Mouse (Mus musculus): ENCODE results near the gene Slfn14. TPM values are rescaled to one million over a fixed set of nuclear protein-coding genes. Genes with fewer than 3 reads are reported as not detected.
"Not testable (repeated sequence)": the region's sequence is repeated elsewhere in the genome, so short reads cannot be mapped to it uniquely, and the experiment has no call there.

Gene Slfn14
- total RNA-seq (2021): under 1 TPM in 1 of 2 experiments, not detected in 1; 0.09 TPM
- long read RNA-seq: 0 reads

GRCm38 (mm10) chr11:83286566-83286965 is at the start of gene Slfn14:
Slfn14 (minus strand) TSS chr11:83286726.
- DNase-seq (ENCODE audit: low spot score in 2 of 2): no peak

DNA sequence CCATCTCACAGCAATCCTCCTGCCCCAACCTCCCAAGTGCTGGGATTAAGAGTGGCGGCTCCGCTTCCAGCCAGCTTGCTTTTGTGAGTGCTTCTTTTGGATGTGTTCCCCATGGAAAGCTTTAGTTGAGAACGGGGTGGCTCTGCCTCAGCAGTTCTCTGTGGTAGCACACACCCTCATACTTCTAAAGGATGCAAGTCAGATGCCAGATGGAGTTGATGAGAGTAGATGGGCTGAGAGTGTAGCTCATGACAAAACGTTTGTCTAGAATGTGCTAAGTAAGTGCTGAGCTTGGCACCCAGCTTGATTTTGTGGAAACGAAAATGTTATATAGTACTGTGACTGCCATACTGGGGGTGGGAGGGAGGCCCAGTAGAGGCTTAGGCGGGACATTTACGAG is 49.3 kb upstream of the Slfn14 start:
- DNase-seq (ENCODE audit: low spot score in 2 of 2): no peak

DNA sequence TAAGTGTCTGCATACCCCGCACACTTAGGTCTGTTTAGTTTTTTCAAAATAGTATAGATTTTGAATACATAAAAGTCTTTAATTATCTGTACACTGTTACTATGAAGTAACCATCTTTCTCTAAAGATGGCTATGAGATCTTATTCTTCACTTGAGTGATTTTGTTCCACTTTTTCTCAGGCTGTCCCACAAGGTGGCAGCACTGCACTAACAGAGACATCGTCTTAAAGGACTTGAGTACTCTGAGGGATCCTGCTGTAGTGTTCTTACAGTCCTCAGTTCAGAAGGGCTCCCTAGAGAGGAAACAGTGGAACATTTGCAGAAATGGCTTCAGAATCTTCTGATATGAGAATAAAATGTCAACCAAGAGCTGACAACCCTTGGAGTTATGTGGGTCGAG is 40.9 kb upstream of the Slfn14 start:
- peak; percentile 67 to 69 for DNase-seq (ENCODE audit: low spot score in 2 of 2)

GRCm38 (mm10) chr11:83326692-83327091 is 40.2 kb upstream of the Slfn14 start:
- not testable (repeated sequence) for DNase-seq (ENCODE audit: low spot score in 2 of 2)

- no peak for DNase-seq (ENCODE audit: low spot score in 2 of 2)
Observed at GRCm38 (mm10) chr11:83319048-83319447, 32.5 kb upstream of the Slfn14 start.

DNA sequence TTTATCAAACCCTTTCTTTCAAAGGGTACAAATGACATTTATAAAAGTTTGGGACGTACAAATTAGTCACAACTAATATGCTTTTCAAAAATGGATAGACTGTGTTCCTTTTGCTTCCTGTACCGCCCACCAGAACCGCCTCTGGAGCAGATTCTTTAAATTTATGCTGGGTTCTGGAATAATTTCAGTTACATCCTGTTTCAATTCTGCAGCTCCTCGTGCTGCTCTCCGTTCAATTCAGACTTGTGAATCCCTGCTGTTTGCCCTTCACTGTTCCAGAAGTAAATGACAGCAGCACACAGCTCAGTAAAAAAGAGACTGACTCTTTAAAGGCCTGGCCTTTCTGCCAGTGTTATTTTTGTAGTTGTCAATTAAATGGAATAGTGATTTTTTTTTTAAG is 25.9 kb upstream of the Slfn14 start:
- DNase-seq (ENCODE audit: low spot score in 2 of 2): no peak

GRCm38 (mm10) chr11:83306700-83307253 is 20.3 kb upstream of the Slfn14 start:
- DNase-seq (ENCODE audit: low spot score in 2 of 2): no peak

DNA sequence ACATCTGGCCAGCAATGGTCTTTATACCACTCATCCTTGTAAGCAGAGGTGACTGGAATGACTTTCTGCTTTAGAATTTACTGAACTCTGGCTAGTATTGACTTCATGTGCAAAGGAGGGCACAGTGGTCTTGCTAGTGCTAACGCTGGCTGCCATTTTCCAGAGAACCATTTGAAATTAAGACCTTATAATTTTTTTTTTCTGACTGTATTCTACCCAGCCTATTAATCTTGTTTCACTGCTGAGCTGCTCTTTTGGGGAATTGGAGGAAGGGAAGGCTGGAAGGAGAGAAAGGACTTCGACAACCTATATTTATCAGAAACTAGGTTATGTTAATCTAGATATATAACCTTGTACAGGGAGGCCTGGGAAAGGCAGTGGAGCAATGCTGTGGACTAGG is 18.0 kb upstream of the Slfn14 start:
- no peak for DNase-seq (ENCODE audit: low spot score in 2 of 2)

GRCm38 (mm10) chr11:83303751-83304150 is 17.2 kb upstream of the Slfn14 start:
- DNase-seq (ENCODE audit: low spot score in 2 of 2): no peak

DNA sequence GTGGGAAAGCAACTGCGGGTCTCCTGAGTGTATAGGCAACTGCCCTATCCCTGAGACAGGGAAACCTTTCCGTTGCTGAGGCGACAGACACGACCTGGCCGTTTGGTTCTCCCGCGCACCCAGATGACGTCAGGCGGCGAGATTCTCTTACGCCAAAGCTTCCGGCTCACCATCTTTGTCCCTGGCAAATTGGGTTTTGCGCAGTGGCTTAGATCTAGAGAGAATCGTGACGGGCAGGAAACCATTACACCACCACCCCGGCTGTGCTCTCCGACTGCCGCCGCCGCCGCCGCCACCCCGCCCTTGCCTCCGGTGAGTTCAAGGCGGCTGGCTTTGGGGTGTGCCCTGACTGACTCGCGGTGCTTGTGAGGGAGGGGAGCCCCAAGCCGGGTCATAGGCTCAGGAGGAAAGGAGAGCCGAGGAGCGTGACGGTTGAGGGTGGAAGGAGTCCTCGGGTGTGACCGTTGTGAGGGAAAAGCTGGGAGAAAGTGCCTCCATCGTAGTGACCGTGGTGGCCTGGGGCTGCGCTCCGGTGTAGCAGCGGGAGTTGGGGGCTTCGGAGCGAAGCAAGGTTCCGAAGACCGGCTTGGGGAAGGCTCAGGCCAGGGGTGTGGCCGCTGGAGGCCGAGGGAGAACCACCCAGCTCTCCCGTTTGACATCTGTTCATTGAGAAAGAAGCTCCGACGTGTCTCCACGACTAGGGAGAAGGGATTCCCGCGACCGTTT is 16.2 kb upstream of the Slfn14 start, which contains the start of gene Pex12:
Gene Pex12 (minus strand): TSS at position 61 of the 726 bp plus-strand sequence.
- DNase-seq (ENCODE audit: low spot score in 2 of 2): peak; percentile 95

- no peak for DNase-seq (ENCODE audit: low spot score in 2 of 2)
Observed at GRCm38 (mm10) chr11:83302124-83302523, 15.6 kb upstream of the Slfn14 start.

- no peak for DNase-seq (ENCODE audit: low spot score in 2 of 2)
Observed at GRCm38 (mm10) chr11:83301431-83301831, 14.9 kb upstream of the Slfn14 start.

DNA sequence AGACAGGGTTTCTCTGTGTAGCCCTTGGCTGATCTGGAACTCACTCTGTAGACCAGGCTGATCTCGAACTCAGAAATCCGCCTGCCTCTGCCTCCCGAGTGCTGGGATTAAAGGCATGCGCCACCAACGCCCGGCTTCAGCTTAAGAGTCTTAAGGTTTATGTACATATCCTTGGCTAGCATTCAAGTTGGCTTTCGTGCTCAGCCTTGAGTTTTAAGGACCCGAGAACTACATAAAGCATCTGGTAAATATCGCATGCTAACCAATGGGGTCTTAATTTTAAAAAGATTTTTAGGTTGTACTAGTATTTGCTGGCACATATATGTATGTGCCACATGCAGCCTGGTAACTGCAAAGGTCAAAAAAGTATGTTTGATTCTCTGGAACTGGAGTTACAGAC is 13.2 kb upstream of the Slfn14 start:
- DNase-seq (ENCODE audit: low spot score in 2 of 2): no peak

DNA sequence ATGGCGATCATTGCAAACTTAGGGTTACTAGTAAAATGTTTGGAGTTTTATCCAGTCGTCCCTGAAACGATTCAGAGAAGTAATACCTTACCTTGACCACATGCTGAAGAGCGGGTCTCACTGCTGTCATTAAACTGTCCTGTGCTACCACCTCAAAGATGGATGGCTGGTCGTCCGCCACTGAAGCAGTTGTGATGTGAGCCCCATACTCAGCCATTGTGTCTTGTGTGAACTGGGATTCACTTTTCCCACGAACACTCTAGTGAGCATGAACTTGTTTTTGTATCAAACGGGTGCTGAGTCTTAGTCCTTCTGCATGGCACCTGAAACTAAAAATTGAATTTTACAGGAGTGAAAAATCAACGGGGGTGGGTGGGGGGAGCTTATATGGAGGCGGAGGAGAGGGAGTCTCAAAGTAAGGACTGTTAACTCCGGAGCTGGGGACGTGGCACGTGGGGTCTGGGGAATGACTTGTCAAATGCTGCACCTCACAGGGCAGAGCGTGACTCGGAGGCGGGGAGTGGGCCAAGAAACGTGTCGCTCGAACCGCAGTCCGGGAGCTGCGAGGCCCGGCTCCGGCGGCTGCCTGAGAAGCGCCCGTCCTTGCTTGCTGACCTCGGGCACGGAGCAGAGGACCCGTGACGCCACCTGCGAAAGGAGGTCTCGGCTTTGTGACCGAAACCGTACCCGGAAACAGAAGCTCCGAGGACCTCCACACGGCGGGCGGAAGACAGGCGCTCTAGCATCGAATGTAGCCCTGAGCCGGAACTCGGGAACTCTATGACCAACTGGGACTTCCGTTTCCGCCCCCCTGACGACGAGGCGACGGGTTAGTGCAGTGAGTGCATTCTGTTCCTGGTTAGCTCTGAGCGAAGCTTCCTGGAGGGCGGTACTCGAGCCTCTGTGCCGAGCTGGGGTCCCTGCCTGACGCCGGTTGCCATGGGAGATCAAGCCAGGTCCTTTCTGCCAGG is 12.0 kb upstream of the Slfn14 start, which contains the start of gene Ap2b1:
Gene Ap2b1 (plus strand): TSS at position 800 of the 971 bp plus-strand sequence.
- peak; percentile 90 to 91 for DNase-seq (ENCODE audit: low spot score in 2 of 2)

GRCm38 (mm10) chr11:83297816-83298215 is 11.3 kb upstream of the Slfn14 start:
- DNase-seq (ENCODE audit: low spot score in 2 of 2): peak in 1 of 2 experiments; percentile 17

DNA sequence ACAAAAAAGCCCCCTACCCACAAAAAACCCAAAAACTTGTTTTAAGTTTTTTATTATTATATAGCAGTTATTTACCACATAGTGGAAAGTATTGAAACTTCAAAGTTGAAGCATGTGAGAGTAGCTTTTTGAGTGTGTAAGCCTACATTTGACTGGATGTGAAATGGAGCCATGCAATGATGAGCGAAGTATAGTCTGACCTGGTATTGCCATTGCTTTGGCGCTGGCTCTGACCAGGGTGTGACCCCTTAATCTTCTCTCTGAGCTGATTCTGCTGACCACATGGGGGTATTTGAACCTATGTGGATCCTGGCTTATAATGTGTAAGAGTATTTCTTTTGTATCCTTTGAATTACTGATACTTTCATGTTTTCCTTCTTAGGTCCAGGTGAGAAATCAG is 7.6 kb upstream of the Slfn14 start:
- no peak for DNase-seq (ENCODE audit: low spot score in 2 of 2)

DNA sequence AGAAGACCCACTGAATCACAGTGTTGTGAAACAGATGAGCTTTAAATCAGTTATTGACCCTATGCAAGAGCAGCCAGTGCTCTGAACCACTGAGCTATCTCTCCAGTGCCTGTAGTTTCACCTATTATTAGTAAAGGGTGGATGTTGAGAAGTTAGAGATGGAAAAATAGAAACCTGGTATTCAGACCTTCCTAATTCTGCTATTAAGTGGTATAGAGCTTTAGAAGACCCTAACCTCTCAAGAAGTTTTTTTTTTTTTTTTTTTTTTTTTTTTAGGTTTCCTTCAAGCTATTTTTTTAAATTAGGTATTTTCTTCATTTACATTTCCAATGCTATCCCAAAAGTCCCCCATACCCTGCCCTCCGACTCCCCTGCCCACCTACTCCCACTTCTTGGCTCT is 6.7 kb upstream of the Slfn14 start:
- no peak for DNase-seq (ENCODE audit: low spot score in 2 of 2)

GRCm38 (mm10) chr11:83292251-83292587 is 5.7 kb upstream of the Slfn14 start:
- DNase-seq (ENCODE audit: low spot score in 2 of 2): no peak

DNA sequence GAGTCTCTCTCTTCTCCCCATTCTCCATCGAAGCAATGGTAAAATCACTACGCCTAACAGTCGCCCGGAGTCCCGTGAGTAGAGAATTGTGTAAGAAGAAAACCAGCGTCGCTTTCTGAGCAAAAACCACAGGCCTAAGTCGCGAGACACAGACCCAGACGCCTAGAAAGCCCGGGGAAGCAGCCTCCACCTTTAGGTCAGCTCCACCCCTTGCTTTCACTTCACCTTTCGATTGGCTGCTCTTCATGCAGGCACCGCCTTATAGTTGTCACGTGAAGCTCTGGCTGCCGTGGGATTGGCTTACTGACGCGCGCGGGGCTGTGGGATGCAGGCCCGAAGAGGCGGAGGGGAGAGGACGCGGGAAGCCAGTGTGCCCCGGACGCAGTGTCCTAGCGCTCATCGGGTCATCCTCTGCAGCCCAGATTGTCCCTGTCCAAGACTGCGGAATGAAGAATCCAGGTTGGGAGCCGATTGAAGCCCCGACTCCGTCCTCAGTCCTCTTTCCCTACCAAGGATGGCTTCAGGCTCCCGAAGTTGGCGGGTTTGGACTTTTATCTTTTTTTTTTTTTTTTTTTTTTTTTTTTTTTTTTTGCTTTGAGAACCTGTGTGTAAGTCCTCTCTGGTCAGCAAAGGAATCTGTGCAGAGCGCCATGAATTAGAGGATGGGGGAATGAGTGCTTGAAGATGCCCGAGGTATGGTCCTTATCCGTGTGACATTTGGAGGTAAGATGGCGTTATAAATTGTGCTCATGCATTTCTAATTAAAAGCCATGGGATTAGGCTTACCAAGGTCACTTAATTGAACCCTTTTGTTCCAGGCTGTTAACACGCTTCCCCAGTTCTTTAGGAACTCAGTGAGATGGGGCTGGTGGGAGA is 5.1 kb upstream of the Slfn14 start:
- DNase-seq (ENCODE audit: low spot score in 2 of 2): peak; percentile 91 to 94

DNA sequence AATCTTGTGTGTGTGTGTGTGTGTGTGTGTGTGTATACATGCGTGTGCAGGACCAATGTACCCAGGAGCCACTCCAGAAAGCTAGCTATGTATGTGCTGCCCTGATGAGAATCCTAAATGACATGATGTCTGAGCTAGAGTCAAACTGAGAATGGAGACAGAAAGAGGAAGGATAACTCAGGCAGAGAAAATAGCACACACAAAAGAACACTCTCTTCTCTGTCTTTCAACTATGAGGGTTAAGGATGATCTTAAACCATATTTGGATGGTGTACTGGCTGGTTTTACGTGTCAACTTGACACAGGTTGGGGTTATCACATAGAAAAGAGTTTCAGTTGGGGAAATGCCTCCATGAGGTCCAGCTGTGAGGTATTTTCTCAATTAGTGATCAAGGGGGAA is 3.1 kb upstream of the Slfn14 start:
- DNase-seq (ENCODE audit: low spot score in 2 of 2): no peak

GRCm38 (mm10) chr11:83289036-83289435 is 2.5 kb upstream of the Slfn14 start:
- DNase-seq (ENCODE audit: low spot score in 2 of 2): no peak
